Mouse (Mus musculus) cerebellum, adult 9-10 months (tissue): ENCODE results near the gene Styx.
A peak's percentile ranks its signal among the peaks of the same experiment; 100 is the strongest.

Source experiments
- DNase-seq: peaks from one replicate; pipeline ENCODE4 v3.0.0; 2022

Styx gene

GRCm38 (mm10) chr14:45350931-45351859 is at the start of gene Styx:
Gene Styx, plus strand, starts transcription at chr14:45351093.
- DNase-seq = peak; percentile 94

GRCm38 (mm10) chr14:45303939-45304338 is 47.0 kb upstream of the Styx start:
- no peak for DNase-seq

- no peak for DNase-seq
These were observed 46.5 kb upstream of the Styx start for GRCm38 (mm10) chr14:45304389-45304788.

GRCm38 (mm10) chr14:45305852-45306251 is 45.0 kb upstream of the Styx start:
- DNase-seq = no peak

GRCm38 (mm10) chr14:45307630-45308328 is 43.1 kb upstream of the Styx start:
- DNase-seq = no peak

GRCm38 (mm10) chr14:45309646-45310045 is 41.2 kb upstream of the Styx start:
- DNase-seq = peak; percentile 38

- no peak for DNase-seq
These were observed 40.8 kb upstream of the Styx start for GRCm38 (mm10) chr14:45310101-45310500.

- DNase-seq = no peak
These were observed 34.0 kb upstream of the Styx start for GRCm38 (mm10) chr14:45316927-45317326.

GRCm38 (mm10) chr14:45317921-45318411 is 32.9 kb upstream of the Styx start:
- peak; percentile 63 for DNase-seq

- peak; percentile 80 for DNase-seq
These were observed 32.3 kb upstream of the Styx start, which contains the start of gene Ero1l for GRCm38 (mm10) chr14:45318426-45319236. Gene Ero1l, minus strand, starts transcription at chr14:45318771.

GRCm38 (mm10) chr14:45319237-45319610 is 31.7 kb upstream of the Styx start:
- DNase-seq = no peak

- DNase-seq = no peak
These were observed 30.8 kb upstream of the Styx start for GRCm38 (mm10) chr14:45320111-45320510.

- no peak for DNase-seq
These were observed 29.8 kb upstream of the Styx start for GRCm38 (mm10) chr14:45321067-45321466.

- DNase-seq = no peak
These were observed 29.3 kb upstream of the Styx start for GRCm38 (mm10) chr14:45321622-45322021.

- no peak for DNase-seq
These were observed 28.4 kb upstream of the Styx start for GRCm38 (mm10) chr14:45322450-45322849.

- no peak for DNase-seq
These were observed 27.6 kb upstream of the Styx start for GRCm38 (mm10) chr14:45323320-45323719.

- no peak for DNase-seq
These were observed 25.4 kb upstream of the Styx start for GRCm38 (mm10) chr14:45325471-45325870.

GRCm38 (mm10) chr14:45328072-45328713 is 22.7 kb upstream of the Styx start:
- no peak for DNase-seq

GRCm38 (mm10) chr14:45329018-45329588 is 21.8 kb upstream of the Styx start:
- no peak for DNase-seq

GRCm38 (mm10) chr14:45329589-45330181 is 21.2 kb upstream of the Styx start, which contains the start of gene Psmc6:
Gene Psmc6, plus strand, starts transcription at chr14:45329788.
- peak; percentile 94 for DNase-seq
